Mouse (Mus musculus) 416B (cell line): ENCODE data around the gene Vmn2r91.
"Not testable (repeated sequence)": the region's sequence is repeated elsewhere in the genome, so short reads cannot be mapped to it uniquely, and the experiment has no call there.

Experiments used
- DNase-seq: peaks from one replicate; pipeline ENCODE4 v3.0.0; 2011; ENCODE audit warnings: low read depth

The Vmn2r91 gene

DNA sequence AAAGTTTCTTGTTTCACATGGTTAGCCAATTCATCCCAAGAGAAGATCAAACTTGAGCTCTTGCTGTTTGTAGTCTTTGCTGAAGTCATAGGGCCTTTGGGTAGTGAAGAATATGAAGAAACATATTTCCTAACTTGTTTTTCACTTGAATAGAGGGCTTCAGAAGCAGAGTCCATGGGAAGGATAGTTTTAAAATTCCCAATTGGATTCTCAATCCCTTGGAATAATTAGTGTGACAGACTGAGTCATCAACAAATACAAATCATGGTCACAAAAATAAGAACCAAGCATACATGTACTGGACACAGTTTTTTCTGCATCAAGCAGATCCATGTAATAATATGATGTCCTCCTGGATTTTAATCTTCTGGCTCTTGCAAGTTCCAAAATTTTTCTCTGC lies at the start of gene Vmn2r91:
TSS of gene Vmn2r91 (plus strand) at position 301 of the 400 bp plus-strand sequence.
- not testable (repeated sequence) for DNase-seq

DNA sequence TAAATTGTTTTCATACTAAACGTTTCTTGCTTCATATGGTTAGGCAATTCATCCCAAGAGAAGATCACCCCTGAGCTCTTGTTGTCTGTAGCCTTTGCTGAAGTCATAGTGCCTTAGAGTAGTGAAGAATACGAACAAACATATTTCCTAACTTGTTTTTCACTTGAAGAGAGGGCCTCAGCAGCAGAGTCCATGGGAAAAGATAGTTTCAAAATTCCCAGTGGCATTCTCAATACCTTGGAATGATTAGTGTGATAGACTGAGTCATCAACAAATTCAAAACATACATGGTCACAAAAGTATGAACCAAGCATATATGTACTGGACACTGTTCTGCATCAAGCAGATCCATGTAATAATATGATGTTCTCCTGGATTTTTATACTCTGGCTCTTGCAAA lies 35.7 kb upstream of the Vmn2r91 start, which contains the start of gene Vmn2r124:
TSS of gene Vmn2r124 (plus strand) at position 301 of the 400 bp plus-strand sequence.
- DNase-seq: no peak

DNA sequence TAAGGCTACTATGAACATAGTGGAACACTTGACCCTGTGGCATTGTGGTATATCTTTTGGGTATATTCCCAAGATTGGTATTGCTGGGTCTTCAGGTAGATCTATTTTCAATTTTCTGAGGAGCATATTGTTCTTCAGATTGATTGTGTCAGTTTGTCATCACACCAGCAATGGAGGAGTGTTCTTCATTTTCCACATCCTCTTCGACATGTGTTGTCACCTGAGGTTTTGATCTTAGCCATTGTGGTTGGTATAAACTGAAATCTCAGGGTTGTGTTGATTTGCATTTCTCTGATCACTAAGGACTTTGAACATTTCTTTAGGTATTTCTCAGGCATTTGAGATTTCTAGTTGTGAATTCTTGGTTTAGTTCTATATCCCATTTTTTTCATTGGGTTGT lies 10.8 kb downstream of the Vmn2r91 start:
- not testable (repeated sequence) for DNase-seq

DNA sequence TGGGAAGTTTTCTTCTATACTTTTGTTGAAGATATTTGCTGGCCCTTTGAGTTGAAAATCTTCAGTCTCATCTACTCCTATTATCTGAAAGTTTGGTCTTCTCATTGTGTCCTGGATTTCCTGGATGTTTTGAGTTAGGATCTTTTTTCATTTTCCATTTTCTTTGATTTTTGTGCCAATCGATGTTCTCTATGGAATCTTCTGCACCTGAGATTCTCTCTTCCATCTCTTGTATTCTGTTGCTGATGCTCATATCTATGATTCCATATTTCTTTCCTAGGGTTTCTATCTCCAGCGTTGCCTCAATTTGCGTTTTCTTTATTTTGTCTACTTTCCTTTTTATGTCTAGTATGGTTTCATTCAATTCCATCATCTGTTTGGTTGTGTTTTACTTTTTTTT lies 17.4 kb downstream of the Vmn2r91 start:
- DNase-seq: not testable (repeated sequence)

DNA sequence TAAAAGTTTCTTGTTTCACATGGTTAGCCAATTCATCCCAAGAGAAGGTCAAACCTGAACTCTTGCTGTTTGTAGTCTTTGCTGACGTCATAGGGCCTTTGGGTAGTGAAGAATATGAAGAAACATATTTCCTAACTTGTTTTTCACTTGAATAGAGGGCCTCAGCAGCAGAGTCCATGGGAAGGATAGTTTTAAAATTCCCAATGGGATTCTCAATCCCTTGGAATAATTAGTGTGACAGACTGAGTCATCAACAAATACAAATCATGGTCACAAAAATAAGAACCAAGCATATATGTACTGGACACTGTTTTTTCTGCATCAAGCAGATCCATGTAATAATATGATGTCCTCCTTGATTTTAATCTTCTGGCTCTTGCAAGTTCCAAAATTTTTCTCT lies 66.8 kb downstream of the Vmn2r91 start, which contains the start of gene Vmn2r92:
TSS of gene Vmn2r92 (plus strand) at position 301 of the 400 bp plus-strand sequence.
- not testable (repeated sequence) for DNase-seq

DNA sequence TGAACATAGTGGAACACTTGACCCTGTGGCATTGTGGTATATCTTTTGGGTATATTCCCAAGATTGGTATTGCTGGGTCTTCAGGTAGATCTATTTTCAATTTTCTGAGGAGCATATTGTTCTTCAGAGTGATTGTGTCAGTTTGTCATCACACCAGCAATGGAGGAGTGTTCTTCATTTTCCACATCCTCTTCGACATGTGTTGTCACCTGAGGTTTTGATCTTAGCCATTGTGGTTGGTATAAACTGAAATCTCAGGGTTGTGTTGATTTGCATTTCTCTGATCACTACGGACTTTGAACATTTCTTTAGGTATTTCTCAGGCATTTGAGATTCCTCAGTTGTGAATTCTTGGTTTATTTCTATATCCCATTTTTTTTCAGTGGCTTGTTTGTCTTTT lies 76.4 kb downstream of the Vmn2r91 start:
- DNase-seq: not testable (repeated sequence)
